Mouse (Mus musculus) CH12.LX (cell line): Measurements from ENCODE around the gene Bloc1s6. TPM values are rescaled to one million over a fixed set of nuclear protein-coding genes. Genes with fewer than 3 reads are reported as not detected.

Source experiments
- DNase-seq: peaks from one replicate; pipeline ENCODE4 v3.0.0-alpha.2; 2013; ENCODE audit errors: extremely low read depth
- H3K27ac ChIP-seq: 2 replicates; pipeline ENCODE4 v1.5.1; 2012; ENCODE audit warnings: low read depth, mild to moderate bottlenecking, control low read depth, moderate library complexity; ENCODE audit not compliant: insufficient read depth
- H3K27me3 ChIP-seq: replicated peaks from 2 replicates; pipeline ENCODE3; 2012; ENCODE audit warnings: inconsistent platforms
- H3K36me3 ChIP-seq, 2 experiments: replicated peaks in 1 of 2; 2 replicates each; pipeline versions ENCODE3 to v1.6.1; 2012; ENCODE audit warnings: inconsistent platforms in 1 of 2, low read length in 1 of 2, mild to moderate bottlenecking in 1 of 2, mixed read lengths in 1 of 2, moderate library complexity in 1 of 2; ENCODE audit not compliant: control insufficient read depth in 1 of 2, insufficient read depth in 1 of 2
- H3K4me1 ChIP-seq, 2 experiments: 2 replicates each; pipeline ENCODE4 v1.6.1; 2012; ENCODE audit warnings: inconsistent platforms in 1 of 2, moderate library complexity in 1 of 2; ENCODE audit not compliant: insufficient read depth in 2 of 2, control insufficient read depth in 1 of 2
- H3K4me2 ChIP-seq: 2 replicates; pipeline ENCODE4 v1.6.1; 2012; ENCODE audit warnings: low read depth, mild to moderate bottlenecking, control low read depth; ENCODE audit not compliant: poor library complexity, insufficient read depth, severe bottlenecking
- H3K4me3 ChIP-seq, 3 experiments: fragments of 150-350 bp in 1 of 3; sonication (generic) in 1 of 3; replicated peaks in 1 of 3; 2 replicates each; pipeline versions ENCODE3 to v1.5.1; 2011 to 2012; ENCODE audit warnings: low read depth in 2 of 3, low read length in 2 of 3, mild to moderate bottlenecking in 2 of 3, moderate library complexity in 2 of 3, control low read depth in 1 of 3, improper control_type of control experiment in 1 of 3, inconsistent platforms in 1 of 3, mixed read lengths in 1 of 3; ENCODE audit not compliant: poor library complexity in 1 of 3
- H3K79me2 ChIP-seq: replicated peaks from 2 replicates; pipeline ENCODE4 v1.6.1; 2012; ENCODE audit warnings: mild to moderate bottlenecking, moderate library complexity; ENCODE audit not compliant: control insufficient read depth, poor library complexity, insufficient read depth, severe bottlenecking; ENCODE audit errors: extremely low read depth
- H3K9ac ChIP-seq: 2 replicates; pipeline ENCODE4 v1.6.1; 2012; ENCODE audit warnings: low read depth, mild to moderate bottlenecking, control low read depth, moderate library complexity; ENCODE audit not compliant: insufficient read depth
- H3K9me3 ChIP-seq: replicated peaks from 2 replicates; pipeline ENCODE3; 2012; ENCODE audit warnings: low read length, inconsistent platforms, mixed read lengths
- BHLHE40 ChIP-seq: IDR thresholded peaks from 2 replicates; pipeline ENCODE4 v1.6.1; 2011; ENCODE audit warnings: mild to moderate bottlenecking, low read depth, low read length, improper control_type of control experiment
- CHD1 ChIP-seq: IDR thresholded peaks from 2 replicates; pipeline ENCODE4 v1.6.1; 2012; ENCODE audit warnings: low read depth, low read length, improper control_type of control experiment, inconsistent platforms
- CHD2 ChIP-seq: IDR thresholded peaks from 2 replicates; pipeline ENCODE4 v1.6.1; 2011; ENCODE audit warnings: low read length, improper control_type of control experiment
- E2F4 ChIP-seq: IDR thresholded peaks from 2 replicates; pipeline ENCODE4 v1.6.1; 2011; ENCODE audit warnings: low read depth, low read length, improper control_type of control experiment; ENCODE audit not compliant: insufficient replicate concordance
- EP300 ChIP-seq: IDR thresholded peaks from 2 replicates; pipeline ENCODE4 v1.6.1; 2011; ENCODE audit warnings: low read length, improper control_type of control experiment
- ETS1 ChIP-seq: conservative IDR thresholded peaks from 2 replicates; pipeline ENCODE4 v1.6.1; 2012; ENCODE audit warnings: low read depth, mild to moderate bottlenecking, inconsistent platforms, low read length, improper control_type of control experiment, moderate library complexity
- HCFC1 ChIP-seq: IDR thresholded peaks from 2 replicates; pipeline ENCODE4 v1.6.1; 2012; ENCODE audit warnings: low read depth, mild to moderate bottlenecking, inconsistent platforms, low read length, improper control_type of control experiment
- IRF4 ChIP-seq: IDR thresholded peaks from 2 replicates; pipeline ENCODE4 v1.6.1; 2014; ENCODE audit warnings: low read depth, mild to moderate bottlenecking, inconsistent platforms, low read length, improper control_type of control experiment
- JUND ChIP-seq: conservative IDR thresholded peaks from 2 replicates; pipeline ENCODE4 v1.6.1; 2011; ENCODE audit warnings: low read depth, low read length, improper control_type of control experiment
- KAT2A ChIP-seq: IDR thresholded peaks from 2 replicates; pipeline ENCODE4 v1.6.1; 2012; ENCODE audit warnings: low read length, improper control_type of control experiment, inconsistent platforms; ENCODE audit not compliant: insufficient replicate concordance
- MAFK ChIP-seq: IDR thresholded peaks from 2 replicates; pipeline ENCODE4 v1.6.1; 2011; ENCODE audit warnings: low read length, improper control_type of control experiment; ENCODE audit not compliant: insufficient replicate concordance
- MAX ChIP-seq: IDR thresholded peaks from 2 replicates; pipeline ENCODE4 v1.6.1; 2011; ENCODE audit warnings: low read length, improper control_type of control experiment
- MXI1 ChIP-seq: IDR thresholded peaks from 2 replicates; pipeline ENCODE4 v1.6.1; 2011; ENCODE audit warnings: mild to moderate bottlenecking, low read depth, low read length, improper control_type of control experiment
- POLR2A ChIP-seq: IDR thresholded peaks from 2 replicates; pipeline ENCODE4 v1.6.1; 2011; ENCODE audit warnings: low read depth, mild to moderate bottlenecking, improper control_type of control experiment, low read length
- SMC3 ChIP-seq: IDR thresholded peaks from 2 replicates; pipeline ENCODE4 v1.6.1; 2011; ENCODE audit warnings: low read depth, low read length, improper control_type of control experiment
- USF1 ChIP-seq: IDR thresholded peaks from 2 replicates; pipeline ENCODE4 v1.6.1; 2014; ENCODE audit warnings: low read depth, mild to moderate bottlenecking, inconsistent platforms, low read length, improper control_type of control experiment
- ZKSCAN1 ChIP-seq: IDR thresholded peaks from 2 replicates; pipeline ENCODE4 v1.6.1; 2012; ENCODE audit warnings: low read depth, inconsistent platforms, low read length, improper control_type of control experiment, borderline replicate concordance
- ZNF384 ChIP-seq: IDR thresholded peaks from 2 replicates; pipeline ENCODE4 v1.6.1; 2012; ENCODE audit warnings: low read depth, low read length, improper control_type of control experiment, inconsistent platforms
- dilution Hi-C: fragments of 300-500 bp; cut with MboI; formaldehyde crosslinking; loops from 2 replicates; pipeline ENCODE4 v1.14.3; 2020; ENCODE audit warnings: low sequenced_read_pairs; ENCODE audit not compliant: extremely low pct_unique_long_range_greater_than_20kb, extremely low pct_ligation_motif_present
- in situ Hi-C: fragments of 300-500 bp; cut with MboI; formaldehyde crosslinking; loops from 3 replicates; pipeline ENCODE4 v1.14.3; 2019; ENCODE audit warnings: low sequenced_read_pairs, low pct_ligation_motif_present, low pct_unique_long_range_greater_than_20kb, mixed read lengths
- polyA plus RNA-seq: library from polyadenylated mRNA; unstranded; fragments of >175 nt; gene quantifications from 2 replicates; pipeline ENCODE4 v1.2.1, GENCODE M21; 2012; ENCODE audit warnings: low read depth; ENCODE audit not compliant: insufficient read length
- total RNA-seq, 2 experiments: library from RNA; depleted of rRNA; stranded (reverse); fragments of 300-350 nt in 1 of 2; fragments of >200 nt in 1 of 2; gene quantifications; 2 replicates each; pipeline ENCODE4 v1.2.3; 2012 to 2014

Bloc1s6 gene
- total and polyA plus RNA-seq, 3 experiments = 25.5 to 60.3 (median 42.0) TPM

DNA sequence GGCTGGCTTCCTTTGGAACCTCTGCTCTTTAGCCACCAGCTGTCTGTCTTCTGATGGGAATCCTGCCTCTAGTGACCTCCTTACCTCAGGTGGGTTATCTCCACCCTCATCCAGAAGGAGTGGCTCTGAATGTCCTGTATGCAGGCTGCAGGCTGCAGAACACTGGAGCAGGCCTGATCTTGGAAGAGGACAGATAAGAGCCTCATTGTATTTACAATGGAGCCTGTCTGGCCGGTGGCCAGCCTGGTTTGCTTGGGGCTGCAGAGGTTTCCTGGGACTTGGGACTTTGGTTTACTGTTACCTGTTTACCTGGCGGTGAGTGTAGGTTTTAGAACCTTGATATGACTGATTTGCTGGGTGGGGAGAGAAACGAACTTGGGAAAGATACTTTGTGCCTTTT is 30.2 kb upstream of the Bloc1s6 start:
- Histone ChIP-seq H3K9ac (no peak overlapping the region), H3K4me2 (no peak overlapping the region), H3K27ac (no peak overlapping the region), H3K9me3 (no peaks in the 10 kb centered on the region), H3K4me3 (no peak overlapping the region), H3K36me3 (no peaks in the 10 kb centered on the region), H3K27me3 (peaks cover 12% of the 10 kb centered on the region), H3K79me2 (no peaks in the 10 kb centered on the region), H3K4me1 (peaks cover 0 to 14% of the 10 kb centered on the region in 2 experiments; a peak in 3 of 4 replicates)
- in situ Hi-C loops (no loop called here), dilution Hi-C loops (no loop called here)
- TF ChIP-seq MAX = no peak
- no peak for TF ChIP-seq ZNF384
- TF ChIP-seq SMC3 = no peak
- no peak for TF ChIP-seq JUND
- no peak for TF ChIP-seq POLR2A
- no peak for TF ChIP-seq KAT2A
- TF ChIP-seq BHLHE40 = no peak
- no peak for TF ChIP-seq EP300
- no peak for TF ChIP-seq CHD2
- no peak for TF ChIP-seq MAFK
- TF ChIP-seq E2F4 = no peak
- no peak for TF ChIP-seq CHD1
- no peak for DNase-seq

DNA sequence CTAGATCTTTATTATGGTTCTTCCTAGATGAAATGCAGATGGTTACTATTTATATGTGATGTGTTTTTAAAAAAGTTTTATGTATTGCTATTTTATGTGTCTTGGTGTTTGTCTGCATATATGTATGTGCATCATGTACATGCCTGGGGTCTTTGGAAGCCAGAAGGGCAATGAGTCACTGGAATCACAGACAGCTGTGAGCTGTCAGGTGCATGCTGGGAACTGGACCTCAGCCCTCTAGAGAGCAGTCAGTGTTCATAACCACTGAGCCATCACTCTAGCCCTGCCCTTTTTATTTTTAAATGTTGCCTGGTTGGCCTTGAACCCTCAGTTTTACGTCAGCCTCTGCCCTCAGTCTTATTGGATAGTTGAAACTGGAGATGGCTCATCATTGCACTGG is 29.1 kb upstream of the Bloc1s6 start:
- peaks cover 0 to 14% of the 10 kb centered on the region in 2 experiments; a peak in 3 of 4 replicates for H3K4me1 ChIP-seq
- in situ Hi-C loops (no loop called here), dilution Hi-C loops (no loop called here)
- H3K36me3 ChIP-seq = no peaks in the 10 kb centered on the region
- H3K4me2 ChIP-seq = no peak overlapping the region
- no peak overlapping the region for H3K27ac ChIP-seq
- no peak for DNase-seq
- H3K27me3 ChIP-seq = peaks cover 1% of the 10 kb centered on the region
- no peak overlapping the region for H3K9ac ChIP-seq
- H3K9me3 ChIP-seq = no peaks in the 10 kb centered on the region
- H3K4me3 ChIP-seq = no peak overlapping the region
- H3K79me2 ChIP-seq = no peaks in the 10 kb centered on the region
- TF ChIP-seq HCFC1 = no peak
- no peak for TF ChIP-seq ZKSCAN1
- TF ChIP-seq MXI1 = no peak
- no peak for TF ChIP-seq ETS1
- no peak for TF ChIP-seq IRF4
- TF ChIP-seq USF1 = no peak
- TF ChIP-seq, all 38 proteins: peak for 0
